ENCODE assay signal across 1 mouse cellular context in the genomic region with DNA sequence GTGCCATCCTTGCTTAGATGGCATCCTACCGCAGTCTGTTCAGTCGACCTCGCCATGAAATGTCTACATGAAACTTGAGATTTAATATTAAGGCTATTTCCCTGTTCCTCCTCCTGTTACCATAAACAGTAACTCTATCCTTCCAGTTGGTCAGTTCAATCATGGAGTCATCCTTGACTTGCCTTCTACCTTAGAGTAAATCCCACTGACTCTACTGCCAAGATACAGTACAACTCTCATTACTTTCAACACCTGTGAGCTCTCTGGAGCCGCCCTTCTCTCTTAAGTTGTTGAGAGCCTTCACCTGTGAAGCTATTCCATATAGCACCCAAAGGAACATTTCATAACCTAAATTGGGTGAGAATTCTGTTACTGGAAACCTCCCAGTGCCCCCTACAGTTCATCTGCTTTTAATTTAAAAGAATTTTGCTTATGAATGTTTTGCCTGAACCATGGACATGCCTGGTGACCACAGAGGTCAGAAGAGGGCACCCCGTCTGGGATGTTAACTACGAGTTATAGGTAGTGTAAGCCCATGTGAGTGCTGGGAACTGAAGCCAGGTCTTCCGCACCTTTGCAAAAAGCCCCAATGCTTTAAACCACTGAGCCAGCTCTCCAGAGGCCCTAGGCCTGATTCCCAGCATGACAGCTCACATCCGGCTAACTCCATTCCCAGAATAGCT.
TF ChIP-seq lines count a peak whose summit lies in the region.

No protein-coding gene starts in this region.

TF ChIP-seq in MEL, 35 proteins besides CTCF, POLR2A, EP300 and RAD21:
- TF ChIP-seq USF2 (IDR thresholded peaks at IDR 0.05; ENCODE audit: borderline replicate concordance in 1 of 2, insufficient read depth in 1 of 2, low read depth in 1 of 2, low read length in 2 of 2), result no peak
- no peak for TF ChIP-seq TBP (IDR thresholded peaks at IDR 0.05; ENCODE audit: low read depth, low read length)
- TF ChIP-seq SMC3 (IDR thresholded peaks at IDR 0.05; ENCODE audit: low read depth, low read length), result no peak
- TF ChIP-seq CHD1 (IDR thresholded peaks at IDR 0.05; ENCODE audit: low read depth, low read length), result no peak
- no peak for TF ChIP-seq MXI1 (IDR thresholded peaks at IDR 0.05; ENCODE audit: low read depth, low read length)
- peak; percentile 60 for TF ChIP-seq POLR2AphosphoS2 (IDR thresholded peaks at IDR 0.05; ENCODE audit: low read length)
TF ChIP-seq in MEL: peak in this region for 1.
